In genomic region chr12:100519684-100520076, GRCm38 (mm10) we compare ENCODE assay signal across 8 mouse cellular contexts. TPM values are rescaled to one million over a fixed set of nuclear protein-coding genes. Genes with fewer than 3 reads are reported as not detected.
DNase-seq lines count a peak whose midpoint lies in the region; ATAC-seq and TF ChIP-seq lines count a peak whose summit lies in the region.

No protein-coding gene starts in this region.

- peak overlapping the region; percentile 88 for H3K4me3 ChIP-seq in forebrain, embryonic 11.5 days (ENCODE audit: low read depth, low read length)
- peak overlapping the region; percentile 87 for H3K4me3 ChIP-seq in intestine, embryonic 16.5 days (ENCODE audit: low read length)
- peak overlapping the region; percentile 88 for H3K4me3 ChIP-seq in lung, adult 2 months (replicated peaks; ENCODE audit: extremely low read depth, low read depth, low read length)
- H3K4me3 ChIP-seq in stomach, postnatal 0 days (ENCODE audit: low read depth, low read length), result peak overlapping the region; percentile 74

- TF ChIP-seq CTCF in lung, adult 2 months (IDR thresholded peaks at IDR 0.05; ENCODE audit: insufficient read depth, low read length), result no peak
- TF ChIP-seq CTCF in stomach, postnatal 0 days (IDR thresholded peaks at IDR 0.05; ENCODE audit: low read depth), result no peak

- ATAC-seq in forebrain, embryonic 11.5 days (replicated peaks; ENCODE audit: low FRiP score), result peak; percentile 24; the same call in 1 of the 2 replicates
- 0 out of 2 replicates have a peak, but pooled peaks have one; percentile 6 for ATAC-seq in intestine, embryonic 16.5 days
- ATAC-seq in stomach, postnatal 0 days (ENCODE audit: low FRiP score, low TSS enrichment), result 0 out of 2 replicates have a peak, but pooled peaks have one; percentile 13

- no peaks in the 10 kb centered on the region for H3K9me3 ChIP-seq in forebrain, embryonic 11.5 days (ENCODE audit: control insufficient read depth, low read length)
- H3K9me3 ChIP-seq in intestine, embryonic 16.5 days (ENCODE audit: control insufficient read depth, low read length), result no peaks in the 10 kb centered on the region
- H3K9me3 ChIP-seq in stomach, postnatal 0 days (ENCODE audit: control insufficient read depth, low read length), result no peaks in the 10 kb centered on the region

- no peaks in the 10 kb centered on the region for H3K36me3 ChIP-seq in forebrain, embryonic 11.5 days (ENCODE audit: control insufficient read depth, insufficient read depth, low read length)
- 0 out of 2 replicates have a peak, but pooled peaks cover 4% of the 10 kb centered on the region for H3K36me3 ChIP-seq in intestine, embryonic 16.5 days (ENCODE audit: control insufficient read depth, insufficient read depth, low read length)
- H3K36me3 ChIP-seq in stomach, postnatal 0 days (ENCODE audit: control insufficient read depth, insufficient read depth, low read length), result no peaks in the 10 kb centered on the region

- peak overlapping the region; percentile 59 for H3K4me2 ChIP-seq in forebrain, embryonic 11.5 days (ENCODE audit: low read depth, low read length, severe bottlenecking)
- H3K4me2 ChIP-seq in intestine, embryonic 16.5 days (ENCODE audit: low read depth, low read length), result peak overlapping the region; percentile 75
- H3K4me2 ChIP-seq in stomach, postnatal 0 days (replicated peaks; ENCODE audit: low read depth), result peak overlapping the region; percentile 86

- H3K27ac ChIP-seq in forebrain, embryonic 11.5 days (ENCODE audit: low read depth, low read length), result no peak overlapping the region
- no peak overlapping the region for H3K27ac ChIP-seq in intestine, embryonic 16.5 days (ENCODE audit: low read length)
- H3K27ac ChIP-seq in stomach, postnatal 0 days (replicated peaks), result no peak overlapping the region

- TF ChIP-seq POLR2A in lung, adult 2 months (IDR thresholded peaks at IDR 0.05; ENCODE audit: borderline replicate concordance, extremely low read depth, low read depth, low read length), result no peak

- peak overlapping the region; percentile 95 for H3K9ac ChIP-seq in forebrain, embryonic 11.5 days (ENCODE audit: low read length)
- H3K9ac ChIP-seq in intestine, embryonic 16.5 days (ENCODE audit: low read depth, low read length), result peak overlapping the region; percentile 96
- peak overlapping the region; percentile 94 for H3K9ac ChIP-seq in stomach, postnatal 0 days (ENCODE audit: low read length)

- TF ChIP-seq EP300 in stomach, postnatal 0 days (optimal IDR thresholded peaks at IDR 0.05), result no peak

- H3K4me1 ChIP-seq in forebrain, embryonic 11.5 days (replicated peaks; ENCODE audit: control insufficient read depth, insufficient read depth, low read length), result peaks cover 2% of the 10 kb centered on the region; the same call in 1 of the 2 replicates
- peaks cover 35% of the 10 kb centered on the region for H3K4me1 ChIP-seq in intestine, embryonic 16.5 days (ENCODE audit: control insufficient read depth, insufficient read depth, low read length)
- H3K4me1 ChIP-seq in lung, adult 2 months (ENCODE audit: control insufficient read depth, insufficient read depth, low read length), result peaks cover 10% of the 10 kb centered on the region
- H3K4me1 ChIP-seq in stomach, postnatal 0 days (replicated peaks; ENCODE audit: control insufficient read depth, insufficient read depth), result peaks cover 3% of the 10 kb centered on the region; the same call in 1 of the 2 replicates

- DNase-seq in adrenal gland, adult 2 months, result peak; percentile 70
- no peak for DNase-seq in adrenal gland, adult 8-10 months
- DNase-seq in NIH3T3 (ENCODE audit: low read depth), result peak; percentile 78
- DNase-seq in forebrain, embryonic 11.5 days (ENCODE audit: low spot score), result no peak
- DNase-seq in lung, adult 2 months, result peak; percentile 56
- peak; percentile 26 for DNase-seq in stomach, postnatal 0 days (ENCODE audit: low spot score)
- no peak for DNase-seq in right cerebral cortex, adult 18-20 months

- WGBS in forebrain, embryonic 11.5 days, result 59% methylated on average over 7 of the region's 7 CpGs
- 37% methylated on average over 7 of the region's 7 CpGs for WGBS in intestine, embryonic 16.5 days
- 16% methylated on average over 7 of the region's 7 CpGs for WGBS in lung, adult 2 months
- 34% methylated on average over 7 of the region's 7 CpGs for whole genome bisulfite sequencing in stomach, postnatal 0 days

- no peaks in the 10 kb centered on the region for H3K27me3 ChIP-seq in forebrain, embryonic 11.5 days (ENCODE audit: control insufficient read depth, insufficient read depth, low read length)
- H3K27me3 ChIP-seq in intestine, embryonic 16.5 days (replicated peaks; ENCODE audit: control insufficient read depth, insufficient read depth, low read length), result no peaks in the 10 kb centered on the region
- no peaks in the 10 kb centered on the region for H3K27me3 ChIP-seq in stomach, postnatal 0 days (ENCODE audit: control insufficient read depth, insufficient read depth, low read length)

RNA-seq across cellular contexts. Expression of gene Ttc7b, which starts 0.9 kb away (rescaled TPM):
- 10 to 100 TPM; 70.9 to 76.7 TPM for total RNA-seq in adrenal gland, adult 2 months (2021)
- 121 and 142 TPM in 2 replicates for polyA plus RNA-seq in adrenal gland, adult 2 months (2012; rRNA removed)
- total RNA-seq in adrenal gland, adult 8-10 months (2022), result 100 to 1,000 TPM in 1 of 4 experiments, 10 to 100 TPM in 3; 89.9 to 102 (median 95.5) TPM
- 9.5 and 12.0 TPM in 2 replicates for polyA plus RNA-seq in forebrain, embryonic 11.5 days (2014; fragmentation: Nextera tagmentation; extraction: Ambion mirVana)
- 2.4 and 2.8 TPM in 2 replicates for polyA plus RNA-seq in intestine, embryonic 16.5 days (2015; fragmentation: Nextera tagmentation; extraction: Ambion mirVana)
- 50.7 and 52.4 TPM in 2 replicates for polyA plus RNA-seq in lung, adult 2 months (2012; rRNA removed)
- polyA plus RNA-seq in stomach, postnatal 0 days (2015; fragmentation: Nextera tagmentation; extraction: Ambion mirVana), result 2.4 and 3.4 TPM in 2 replicates

Comparison
In these comparisons a context has a peak if more than half of its experiments do, and no peak if none do; other contexts are left out.
1. DNase-seq: peak in adrenal gland, adult 2 months (single experiment), NIH3T3 (single experiment), lung, adult 2 months (single experiment) and stomach, postnatal 0 days (single experiment); none in adrenal gland, adult 8-10 months (single experiment), forebrain, embryonic 11.5 days (single experiment) and right cerebral cortex, adult 18-20 months (single experiment).
2. Peak in every context shown above with its lines, with median percentiles within 50 percentile points of each other: ATAC-seq, H3K4me2 ChIP-seq, H3K4me3 ChIP-seq and H3K9ac ChIP-seq.